Mouse (Mus musculus) retina, postnatal 1 day (tissue): ENCODE measurements at regions not wholly inside any gene's neighbourhood (a gene's known extent, or its start where the extent isn't known, plus 50 kb on each side); places are given as distances from the start of the nearest gene placed in this dataset.
"Not testable (repeated sequence)": the region's sequence is repeated elsewhere in the genome, so short reads cannot be mapped to it uniquely, and the experiment has no call there.

Experiments
- DNase-seq: peaks from one replicate; pipeline ENCODE4 v3.0.0-alpha.2; 2012

DNA sequence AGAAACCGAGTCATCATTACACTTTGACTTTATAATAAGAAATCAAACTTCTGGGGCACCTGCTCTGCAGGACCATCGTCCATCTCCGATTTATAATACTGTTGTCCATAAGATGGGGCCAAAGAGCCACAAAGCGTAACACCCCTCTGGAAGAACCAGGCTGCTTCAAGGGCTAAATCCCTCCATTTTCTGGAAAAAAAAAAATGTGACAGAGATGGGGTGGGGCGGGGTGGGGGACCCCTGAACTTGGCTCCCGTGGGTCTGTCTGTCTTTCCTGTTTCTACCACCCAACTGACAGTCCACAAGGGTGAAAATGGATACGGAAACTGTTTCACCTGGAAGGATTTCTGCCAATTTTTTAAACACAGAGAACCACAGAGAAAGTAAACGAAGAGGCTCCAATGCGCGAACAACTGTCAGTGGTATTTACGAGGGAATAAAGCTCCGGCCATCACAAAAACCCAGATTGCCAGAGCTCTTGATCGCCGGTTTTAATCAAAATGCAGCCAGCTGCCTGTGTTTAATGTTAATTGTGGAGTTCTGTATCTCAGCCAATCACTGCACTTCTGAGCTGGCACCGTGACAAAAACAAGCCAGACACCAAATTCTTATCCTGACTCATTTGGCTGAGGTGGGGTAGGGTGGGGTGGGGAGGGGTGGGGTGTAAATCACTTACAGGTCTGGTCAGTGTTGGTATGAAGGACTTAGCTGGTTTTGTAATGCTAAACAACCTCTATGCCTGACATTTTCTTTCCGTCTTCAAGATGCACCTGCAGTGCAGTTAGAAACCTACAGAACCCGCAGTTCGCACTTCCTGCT is 122.5 kb upstream of the Dapk1 start:
- peak; percentile 73 for DNase-seq

DNA sequence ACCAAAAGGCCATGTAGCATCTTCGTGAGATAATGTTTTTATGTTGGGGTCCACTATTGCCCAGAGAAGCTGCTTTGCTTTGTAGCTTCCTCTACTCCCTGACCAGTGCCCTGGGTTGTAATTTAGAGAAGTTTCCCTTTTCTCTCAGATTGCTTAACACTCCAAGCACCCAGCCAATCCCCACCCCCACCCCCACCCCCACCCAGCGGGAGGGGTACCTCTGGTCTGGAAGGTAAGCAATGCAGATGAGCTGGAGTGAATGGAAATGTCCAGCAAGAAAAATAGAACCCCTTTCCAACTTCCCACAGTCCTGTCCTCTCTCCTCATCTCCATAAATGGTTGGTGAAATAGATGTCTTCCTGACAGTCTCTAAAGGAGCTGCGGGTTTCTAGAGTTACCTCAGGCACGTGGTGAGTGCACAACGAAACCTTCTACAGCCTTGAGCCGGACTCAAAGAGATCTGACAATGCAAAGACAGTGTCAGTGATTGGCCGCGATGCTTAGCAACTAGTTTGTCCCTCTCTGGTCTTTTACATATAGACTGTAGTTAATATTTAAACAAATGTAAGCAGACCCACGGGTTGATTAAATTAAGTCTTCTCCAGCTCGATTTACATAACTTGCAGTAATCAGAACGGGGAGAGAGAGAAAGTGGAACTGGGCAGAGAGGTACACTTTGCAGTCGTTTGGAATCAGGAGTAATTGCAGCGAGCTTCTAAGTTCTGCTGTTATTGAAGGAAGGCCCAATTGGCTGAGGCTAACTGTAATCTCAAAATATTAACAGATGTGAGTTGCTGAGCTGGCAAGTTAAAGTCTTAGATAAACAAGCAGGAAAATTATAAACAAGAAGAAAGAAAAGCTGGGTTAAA is 121.7 kb upstream of the Dapk1 start:
- DNase-seq = no peak

DNA sequence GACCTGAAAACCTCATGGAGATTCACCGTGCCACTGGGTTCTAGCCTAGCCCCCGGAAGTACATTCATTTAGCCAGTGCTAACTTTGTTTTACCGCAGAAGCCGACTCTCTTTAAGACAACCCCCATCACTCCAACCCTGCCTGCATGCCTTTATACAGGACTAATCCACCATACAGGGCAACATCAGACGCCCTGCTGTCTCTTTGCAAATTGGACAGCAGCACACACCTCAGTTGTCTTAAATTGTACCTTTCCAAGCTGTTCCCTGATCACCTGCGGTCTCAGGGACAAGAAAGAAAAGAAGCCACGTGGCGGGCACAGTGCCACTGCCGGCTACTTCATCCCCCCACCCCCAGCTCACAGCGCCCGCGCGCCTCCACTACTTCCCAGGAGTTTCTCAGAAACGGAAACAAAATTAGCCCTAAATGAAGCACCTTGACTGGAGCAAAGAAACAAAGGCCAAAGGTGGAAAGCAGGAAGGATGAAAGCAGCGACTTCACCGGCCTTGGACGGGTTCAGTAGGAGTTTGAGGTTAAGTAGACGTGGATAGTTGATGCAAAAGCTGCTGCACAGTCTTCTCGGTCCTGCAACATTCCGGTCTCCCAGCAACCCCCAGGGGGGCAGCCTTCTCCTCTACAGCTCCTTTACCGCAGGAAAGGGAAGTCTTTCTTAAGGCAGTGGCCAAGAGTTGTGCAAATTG is 120.9 kb upstream of the Dapk1 start:
- DNase-seq = no peak

DNA sequence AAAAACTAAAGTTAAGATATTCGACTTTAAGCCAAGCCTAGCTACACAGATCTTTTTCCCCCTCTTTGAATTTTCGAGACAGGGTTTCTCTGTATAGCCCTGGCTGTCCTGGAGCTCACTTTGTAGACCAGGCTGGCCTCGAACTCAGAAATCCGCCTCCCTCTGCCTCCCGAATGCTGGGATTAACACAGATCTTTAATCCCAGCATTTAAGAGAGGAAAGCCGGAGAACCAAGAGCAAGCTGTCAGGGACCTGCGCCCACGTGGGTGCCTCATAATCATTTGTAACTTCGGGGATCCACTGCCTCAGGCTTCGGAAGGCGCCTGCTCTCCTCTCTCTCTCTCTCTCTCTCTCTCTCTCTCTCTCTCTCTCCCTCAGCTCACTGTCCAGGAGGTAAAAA is 120.3 kb upstream of the Dapk1 start:
- DNase-seq = not testable (repeated sequence)

DNA sequence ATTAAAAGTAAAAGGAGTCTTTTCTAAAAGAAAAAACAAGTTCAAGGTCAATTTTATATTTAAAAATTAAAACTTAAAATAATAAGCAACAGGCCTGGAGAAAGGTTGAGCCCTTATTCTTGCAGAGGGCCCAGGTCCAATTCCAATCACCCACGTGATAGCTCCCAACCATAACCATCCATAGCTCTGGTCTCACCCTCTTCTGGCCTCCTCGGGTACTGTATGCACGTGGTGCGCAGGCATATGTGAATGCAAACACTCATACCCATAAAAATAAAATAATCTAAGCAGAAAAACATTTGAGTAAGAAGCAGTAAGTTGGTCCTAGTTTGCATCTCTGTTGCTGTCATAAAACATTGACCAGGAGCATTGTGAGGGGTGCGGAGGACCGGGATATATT is 119.8 kb upstream of the Dapk1 start:
- no peak for DNase-seq

DNA sequence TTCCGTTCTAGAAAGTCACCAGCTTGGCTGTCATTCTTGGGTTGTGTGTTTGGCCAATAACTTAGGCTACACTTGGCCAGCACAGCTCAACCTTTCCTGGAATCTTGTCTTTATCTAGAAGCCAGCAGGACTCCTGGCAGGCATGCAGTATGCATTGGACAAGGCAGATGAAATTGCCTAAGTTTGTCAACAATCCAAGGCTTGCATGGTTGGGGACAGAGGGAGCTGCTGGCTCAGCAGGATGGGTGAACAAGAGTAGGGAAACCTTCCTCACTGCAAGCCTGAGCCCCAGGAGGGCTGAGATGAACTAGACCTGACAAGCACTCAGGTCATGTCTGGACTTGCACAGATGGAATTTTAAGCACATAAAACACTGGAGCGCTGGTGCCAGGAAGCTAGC is 115.6 kb upstream of the Dapk1 start:
- DNase-seq = no peak

DNA sequence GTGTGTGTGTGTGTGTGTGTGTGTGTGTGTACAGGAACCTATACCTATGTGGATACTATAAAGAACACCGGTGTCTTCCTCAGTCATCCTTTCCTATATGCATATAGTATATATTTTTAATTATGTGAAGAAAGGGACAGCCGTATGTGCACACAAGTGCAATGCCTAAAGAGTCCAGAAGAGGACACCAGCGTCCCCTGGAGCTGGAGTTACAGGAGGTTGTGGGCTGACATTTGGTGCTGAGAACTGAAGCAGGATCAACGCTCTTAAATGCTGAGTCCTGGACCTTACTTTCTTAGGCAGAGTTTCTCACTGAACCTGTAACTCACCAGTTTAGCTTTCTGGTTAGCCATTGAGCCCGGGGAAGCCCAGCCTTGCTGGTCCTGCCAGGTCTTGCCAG is 114.9 kb upstream of the Dapk1 start:
- no peak for DNase-seq

DNA sequence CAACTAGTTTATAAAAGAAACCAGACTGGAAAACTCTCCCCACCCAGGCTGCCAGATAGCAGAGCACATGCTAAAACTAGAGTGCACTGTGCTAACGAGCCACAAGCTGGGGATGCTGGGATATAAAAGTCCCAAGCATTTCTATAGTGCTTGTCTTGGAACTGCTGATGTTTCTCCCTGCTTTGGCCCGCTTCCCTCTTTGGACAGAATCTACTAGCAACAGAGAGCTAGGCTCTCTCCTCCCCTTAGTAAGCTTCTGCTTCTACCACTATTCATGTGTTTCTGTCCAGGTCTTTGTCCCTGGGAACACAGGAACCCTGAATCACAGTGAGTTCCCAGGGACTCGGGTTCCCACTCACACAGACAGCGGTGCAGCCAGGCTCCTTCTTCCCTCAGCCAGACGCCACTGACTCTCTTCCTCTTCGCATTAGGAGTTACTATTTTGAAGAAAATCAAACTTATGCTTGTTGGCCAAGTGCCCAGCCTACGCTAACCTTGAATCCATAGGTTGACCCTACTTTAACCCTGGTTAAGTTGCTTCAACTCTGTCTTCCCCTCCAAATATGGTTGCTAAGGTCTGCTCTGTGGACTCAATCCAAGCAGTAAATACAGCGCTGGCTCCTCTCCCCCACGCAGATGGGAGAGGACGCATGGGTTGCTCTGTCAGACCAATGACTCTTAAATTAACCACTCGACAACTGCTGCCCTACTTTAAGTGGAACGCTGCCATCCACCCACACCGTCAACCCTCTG is 113.4 kb upstream of the Dapk1 start:
- peak; percentile 82 for DNase-seq

DNA sequence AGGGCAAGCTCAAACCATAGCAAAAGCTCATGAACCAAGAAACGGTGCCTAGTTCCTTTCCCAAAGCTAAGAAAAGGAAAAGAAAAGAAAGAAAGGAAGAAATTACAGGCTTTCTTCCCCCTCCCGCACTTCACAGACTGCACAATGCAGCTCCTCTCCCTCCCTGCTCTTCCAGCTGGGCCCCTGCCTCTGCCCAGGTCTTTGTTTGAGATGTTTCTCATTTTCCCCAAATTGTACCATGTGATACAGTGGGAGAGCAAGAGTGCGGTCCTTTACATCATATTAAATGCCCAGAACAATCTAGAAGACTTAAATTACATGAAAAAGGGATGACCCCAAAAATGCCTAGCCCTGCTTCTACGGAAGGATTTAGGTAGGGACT is 112.9 kb upstream of the Dapk1 start:
- no peak for DNase-seq

DNA sequence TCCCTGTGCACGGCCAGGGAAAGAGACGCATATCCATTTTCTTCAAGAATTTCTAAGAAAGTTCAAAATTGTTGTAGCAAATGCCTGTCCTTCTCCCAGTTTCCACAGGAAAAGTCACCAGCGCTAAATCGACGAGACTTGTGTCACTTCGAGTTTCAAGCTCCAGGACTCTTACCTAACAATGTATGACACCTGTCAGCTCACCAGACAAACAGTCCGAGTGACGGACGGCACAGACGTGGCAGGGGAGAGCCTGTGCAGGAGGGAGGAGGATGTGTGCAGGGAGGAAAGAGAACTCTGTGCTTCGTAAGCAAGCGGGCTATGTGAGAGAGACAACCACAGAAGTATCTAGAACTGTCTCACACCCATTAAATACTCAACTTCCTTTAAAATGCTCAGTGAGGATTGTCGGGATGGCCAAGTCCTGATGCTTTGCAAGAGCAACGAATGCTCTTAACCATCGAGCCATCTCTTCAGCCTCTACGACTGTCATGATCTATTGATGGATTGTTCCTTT is 109.7 kb upstream of the Dapk1 start:
- DNase-seq = peak; percentile 52

DNA sequence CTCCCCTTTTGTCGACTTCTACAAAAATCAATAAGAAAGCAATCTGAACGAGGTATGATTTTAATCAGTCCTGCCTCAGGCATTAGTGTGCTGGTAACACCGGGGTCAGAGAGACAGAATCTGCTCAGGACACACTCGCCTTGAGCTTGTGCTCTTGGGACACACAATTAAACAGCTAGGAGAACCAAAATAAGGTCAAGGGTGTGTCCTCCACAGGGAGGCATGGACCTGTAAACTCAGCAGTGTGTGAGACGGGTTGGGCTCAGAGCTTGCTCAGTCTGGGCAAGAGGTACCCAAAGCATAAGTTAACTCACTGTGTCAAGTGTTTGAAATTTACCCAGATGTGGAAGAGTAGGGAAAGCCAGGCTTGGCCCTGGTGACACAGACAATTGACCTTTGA is 107.9 kb upstream of the Dapk1 start:
- no peak for DNase-seq

DNA sequence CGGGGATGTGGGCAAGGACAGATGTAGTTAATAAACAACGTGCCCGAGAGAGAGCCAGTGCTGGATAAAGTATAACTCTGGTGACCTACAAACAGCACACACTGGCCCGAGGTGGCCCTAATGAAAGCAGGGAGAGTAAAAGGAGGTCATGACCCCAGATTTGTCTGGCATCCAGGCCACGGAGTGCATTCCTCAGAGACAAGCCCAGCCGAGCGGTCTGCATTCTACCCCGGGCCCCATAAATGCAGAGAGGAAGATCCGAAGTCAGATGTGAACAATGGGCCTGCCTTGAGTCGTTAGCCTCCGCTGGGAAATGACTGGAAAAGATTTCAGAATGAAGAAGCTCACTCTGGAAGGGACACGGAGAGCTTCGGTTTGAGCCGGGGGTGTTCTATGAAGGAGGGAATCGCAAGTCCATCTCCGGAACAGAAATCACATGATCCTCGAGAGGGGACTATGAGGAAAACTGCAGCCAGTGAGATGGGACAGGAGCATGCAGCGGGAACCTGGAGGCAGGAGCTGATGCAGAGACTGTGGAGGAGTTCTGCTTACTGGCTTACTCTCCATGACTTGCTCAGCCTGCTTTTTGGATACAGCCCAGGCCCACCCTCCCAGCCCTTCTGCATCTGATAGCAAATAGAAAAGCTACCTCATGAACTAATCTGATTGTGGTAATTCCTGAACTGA is 103.9 kb upstream of the Dapk1 start:
- DNase-seq = peak; percentile 92

DNA sequence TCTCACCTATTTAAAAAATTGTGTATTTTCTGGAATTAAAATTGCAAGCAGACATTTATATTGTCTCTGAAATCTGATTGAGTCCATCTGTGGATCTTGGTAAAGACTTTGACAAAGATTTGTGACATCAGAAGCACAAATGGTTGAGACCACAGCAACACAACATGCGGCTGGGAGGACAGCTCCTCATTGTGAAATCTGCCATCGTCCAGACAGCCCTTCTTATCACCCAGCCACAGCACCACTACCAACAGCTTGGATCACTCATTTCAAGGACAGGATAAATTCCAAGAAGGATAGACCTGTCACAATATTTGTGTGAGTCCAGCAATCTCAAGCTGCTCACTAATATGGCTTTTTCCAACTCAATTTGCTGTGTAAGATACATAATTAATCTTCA is 97.6 kb upstream of the Dapk1 start:
- no peak for DNase-seq

DNA sequence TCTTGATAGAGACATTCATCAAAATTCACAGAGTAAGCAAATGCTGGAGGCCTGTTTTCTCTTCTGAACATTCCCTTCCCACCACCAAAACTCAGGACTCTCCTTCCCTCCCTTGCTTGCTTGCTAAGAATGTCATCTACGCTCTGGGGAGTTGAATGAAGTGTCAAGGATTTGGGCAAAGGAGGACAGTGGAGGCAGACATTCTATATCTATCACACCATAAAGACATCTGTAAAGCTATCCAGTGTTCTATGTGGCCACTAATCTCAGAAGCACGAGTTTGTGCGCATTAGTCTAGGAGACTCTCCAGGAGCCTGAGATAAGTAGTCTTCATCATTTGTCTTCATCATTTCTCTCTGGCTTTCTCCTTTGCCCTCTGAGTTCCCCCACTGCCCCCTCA is 94.1 kb upstream of the Dapk1 start:
- DNase-seq = no peak

DNA sequence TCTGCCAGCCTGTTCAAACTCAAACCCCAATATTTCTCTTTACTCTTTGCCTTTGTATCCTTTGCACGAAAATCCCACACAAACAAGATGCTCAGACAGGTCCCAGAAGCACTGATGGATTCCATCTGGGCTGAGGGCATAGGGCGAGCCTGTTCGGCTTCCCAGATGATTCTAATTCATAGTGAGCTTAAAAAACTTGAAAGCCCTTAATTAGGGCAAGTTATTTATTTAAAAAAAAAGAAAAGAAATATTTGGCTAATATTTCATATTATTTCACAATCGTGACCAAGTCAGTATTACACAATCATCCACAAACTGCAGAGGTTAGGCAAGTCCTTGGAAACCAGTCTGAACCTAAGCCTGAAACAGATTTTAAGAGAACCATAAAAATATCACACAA is 93.7 kb upstream of the Dapk1 start:
- no peak for DNase-seq

DNA sequence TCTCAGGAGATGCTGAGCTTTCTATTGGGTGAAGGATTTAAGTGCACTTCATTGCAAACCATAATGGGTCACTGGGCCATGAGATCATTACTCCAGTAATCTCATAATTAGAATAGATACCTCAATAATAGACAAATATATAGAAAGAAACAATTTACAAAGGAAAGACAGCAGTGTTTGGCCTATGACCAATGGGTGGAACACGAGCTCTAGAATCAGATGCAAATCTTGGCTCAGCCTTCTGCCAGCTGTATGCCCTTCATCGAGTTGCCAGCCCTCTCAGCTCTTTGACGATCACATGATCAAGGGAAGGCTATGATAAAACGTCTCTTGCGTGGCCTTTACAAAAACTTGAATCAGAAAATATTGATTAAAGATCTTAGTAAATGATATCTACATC is 92.9 kb upstream of the Dapk1 start:
- DNase-seq = no peak

DNA sequence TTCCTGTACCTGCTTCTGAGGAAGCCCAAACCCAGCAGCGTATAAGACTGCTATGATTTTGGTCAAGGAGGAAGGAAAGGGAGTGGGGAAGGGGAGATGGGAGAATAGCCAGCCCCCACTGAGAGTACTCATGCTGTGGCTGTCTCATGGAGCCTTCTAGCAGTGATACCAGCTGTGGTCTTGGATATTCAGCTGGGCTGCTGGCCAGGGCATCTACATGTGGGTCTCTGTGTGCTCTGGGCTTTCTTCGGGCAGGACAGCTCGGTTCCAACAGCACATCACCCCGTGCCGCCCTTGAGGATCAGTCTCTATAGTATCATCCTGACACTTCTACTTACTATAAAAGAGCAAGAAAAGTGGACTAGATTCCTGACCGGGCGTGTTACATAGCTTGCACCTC is 90.6 kb upstream of the Dapk1 start:
- no peak for DNase-seq

DNA sequence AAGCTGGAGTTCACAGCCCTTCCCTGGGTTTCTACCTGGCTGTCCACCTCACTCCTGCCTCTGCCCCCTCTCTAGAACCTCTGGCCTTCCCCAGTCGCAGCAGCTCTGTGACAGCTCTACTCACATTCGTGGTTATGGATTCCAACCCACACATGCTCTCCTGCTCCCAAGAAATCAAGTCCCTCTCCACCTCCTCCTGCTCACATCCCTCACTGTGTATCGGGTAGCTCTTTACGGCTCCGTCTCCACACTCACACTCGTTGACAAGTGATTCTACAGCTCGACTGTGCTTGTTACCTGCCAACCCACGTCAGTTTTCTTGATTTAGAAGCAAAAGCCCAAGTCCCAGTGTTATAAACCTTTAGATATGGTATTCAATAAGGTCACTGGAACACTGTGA is 90.1 kb upstream of the Dapk1 start:
- DNase-seq = no peak

DNA sequence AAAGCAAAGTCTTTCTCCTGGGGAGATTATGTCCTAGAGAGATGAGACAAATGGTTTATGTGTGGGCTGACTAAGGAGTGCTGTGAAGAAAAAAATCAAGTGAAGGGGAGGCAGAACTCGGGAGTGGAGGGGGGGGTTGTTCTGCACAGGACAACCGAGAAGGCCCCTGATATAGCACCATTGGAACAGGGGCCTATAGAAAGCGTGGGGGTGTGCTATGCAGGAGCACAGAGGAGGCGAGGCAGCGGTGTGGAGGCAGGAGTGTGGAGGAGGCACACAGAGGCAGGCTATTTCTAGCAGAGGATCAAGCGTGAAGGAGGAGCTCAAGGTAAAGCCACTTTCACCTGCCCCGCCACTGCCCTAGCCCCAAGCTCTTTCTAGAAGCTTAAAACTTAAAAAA is 88.0 kb upstream of the Dapk1 start:
- DNase-seq = no peak

DNA sequence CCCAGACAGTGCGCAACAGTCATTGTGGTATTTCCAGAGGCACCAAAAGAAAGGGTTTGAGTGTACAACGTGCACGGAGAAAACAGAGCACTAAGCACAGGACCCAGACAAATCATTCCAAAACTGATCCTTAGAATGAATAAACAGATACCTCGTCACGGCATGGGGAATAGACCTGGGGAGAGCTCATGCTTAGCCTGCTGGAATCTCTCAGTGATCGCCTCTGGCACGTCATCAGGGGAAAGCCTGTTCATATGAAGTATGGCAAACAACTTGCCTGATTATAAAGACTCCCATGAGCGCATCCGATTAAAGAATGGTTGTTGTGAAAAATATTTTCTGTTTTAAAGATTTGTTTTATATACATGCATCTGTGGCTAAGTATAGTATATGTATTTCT is 86.9 kb upstream of the Dapk1 start:
- no peak for DNase-seq

DNA sequence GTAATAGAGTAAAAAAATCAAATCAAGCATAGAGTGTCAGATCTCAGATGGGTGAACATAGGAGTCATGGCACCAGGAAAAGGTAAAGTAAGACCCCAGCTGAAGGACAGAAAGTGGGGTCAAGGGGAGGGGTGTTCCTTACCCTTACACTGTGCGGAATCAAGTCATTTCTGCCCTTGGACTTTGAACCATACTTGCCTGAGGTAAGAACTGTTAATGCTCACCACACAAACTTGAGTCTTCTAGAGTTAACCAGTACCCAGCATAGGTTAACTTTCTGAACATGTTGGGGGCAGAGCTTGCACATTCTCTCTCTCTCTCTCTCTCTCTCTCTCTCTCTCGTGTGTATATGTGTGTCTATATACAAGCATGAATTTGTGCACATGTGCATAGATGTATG is 83.7 kb upstream of the Dapk1 start:
- DNase-seq = no peak

DNA sequence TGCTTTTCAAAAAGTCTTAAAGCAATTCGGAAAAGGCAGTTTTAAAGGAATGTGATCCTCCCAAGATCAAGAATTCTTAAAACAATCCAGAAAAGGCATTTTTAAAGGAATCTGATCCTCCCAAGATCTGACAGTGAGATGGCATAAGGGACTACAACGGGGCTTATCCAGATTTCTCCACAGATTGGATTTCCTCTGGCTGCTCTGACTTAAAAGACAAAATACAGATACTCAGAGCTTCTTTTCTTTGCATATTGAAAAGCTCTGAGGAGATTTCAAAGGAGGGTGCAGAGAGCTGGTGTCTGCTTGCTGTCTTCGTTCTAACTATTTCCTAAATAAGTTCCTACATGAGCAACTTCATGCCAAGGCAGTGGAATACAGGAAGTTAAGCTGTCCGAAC is 82.0 kb upstream of the Dapk1 start:
- no peak for DNase-seq
